Mouse (Mus musculus) embryo, embryonic 11 days (tissue): ENCODE measurements around the gene Cpvl.

ENCODE experiments used
- DNase-seq: peaks from one replicate; pipeline ENCODE4 v3.0.0-alpha.2; 2015

Gene Cpvl

DNA sequence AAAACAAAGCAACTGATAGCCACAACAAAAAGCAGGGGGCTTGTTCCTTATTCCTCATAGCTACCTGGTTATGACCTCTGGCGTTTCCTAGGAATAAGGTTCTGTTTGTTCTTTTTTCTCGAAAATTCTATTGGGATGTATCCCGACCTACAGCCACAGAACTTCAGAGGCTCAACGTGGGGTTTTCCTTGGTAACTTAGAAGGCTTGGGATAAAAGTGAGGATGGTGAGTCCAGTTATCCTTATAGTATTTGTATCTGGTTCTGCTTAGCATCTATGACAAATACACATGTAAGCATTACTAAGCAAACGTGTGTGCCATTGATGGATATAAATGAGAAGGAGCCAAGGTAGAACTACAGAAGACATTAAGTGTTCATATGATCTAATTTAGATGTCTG, at the start of gene Cpvl:
Cpvl (minus strand) TSS at position 101 of the 400 bp plus-strand sequence.
- no peak for DNase-seq

GRCm38 (mm10) chr6:54023846-54024245, 45.4 kb upstream of the Cpvl start:
- DNase-seq: no peak

GRCm38 (mm10) chr6:54021123-54021789, 42.8 kb upstream of the Cpvl start:
- no peak for DNase-seq

DNA sequence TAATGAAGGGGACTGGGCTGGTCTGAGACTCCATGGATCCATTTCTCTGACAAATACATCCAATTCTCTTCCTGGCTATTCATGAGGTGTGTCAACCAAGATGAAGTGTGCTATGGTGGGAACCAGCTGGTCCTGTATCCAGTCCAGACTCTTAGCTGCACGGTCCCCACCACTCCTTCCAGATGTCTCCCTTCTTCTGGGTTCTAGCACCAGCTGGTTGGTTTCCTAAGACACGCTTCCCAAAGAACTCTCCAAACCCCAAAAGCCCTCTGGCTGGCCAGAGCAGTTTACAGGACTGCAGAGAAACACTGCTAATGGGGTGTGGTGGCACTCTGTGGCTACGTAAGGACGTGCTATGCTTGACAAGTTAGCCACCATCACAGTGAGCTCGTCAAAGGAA, 40.4 kb upstream of the Cpvl start:
- DNase-seq: no peak

DNA sequence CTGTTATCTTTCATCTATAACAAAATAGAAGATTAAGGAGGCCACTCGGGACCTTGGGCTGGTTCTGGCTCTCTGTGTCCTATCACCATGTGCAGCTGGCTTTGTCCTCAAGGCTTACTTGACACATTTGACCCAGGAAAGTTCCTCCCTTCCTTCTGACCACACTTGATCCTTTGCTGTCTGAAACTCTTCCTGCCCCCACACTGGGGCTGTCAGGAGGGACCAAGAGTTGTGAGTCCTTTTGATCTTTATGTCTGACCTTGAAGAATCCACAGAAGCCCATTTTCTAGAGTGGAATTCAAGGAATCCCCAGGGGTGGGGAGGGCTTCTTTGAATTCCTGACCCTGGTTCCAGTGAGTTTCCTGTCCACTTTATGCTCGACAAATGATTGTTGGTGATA, 39.6 kb upstream of the Cpvl start:
- no peak for DNase-seq

DNA sequence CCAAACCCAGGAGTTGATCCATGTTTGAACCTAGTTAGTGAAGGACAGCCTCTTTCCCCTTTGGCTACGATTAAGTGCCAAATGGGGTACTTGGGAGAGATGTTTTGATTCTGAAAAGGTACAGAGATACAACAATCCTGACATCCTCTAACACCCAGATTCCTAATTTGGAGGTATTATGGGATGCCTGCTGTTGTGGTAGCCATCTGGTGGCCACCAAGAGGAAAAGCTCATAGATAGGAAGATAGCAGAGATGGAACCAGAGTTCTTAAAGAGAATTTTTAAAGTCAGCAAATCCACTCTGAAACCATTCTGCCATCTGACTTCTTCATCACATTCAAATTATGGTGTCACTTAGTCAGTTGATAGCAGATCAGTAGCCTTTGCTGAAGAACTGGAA, 33.7 kb upstream of the Cpvl start:
- no peak for DNase-seq

DNA sequence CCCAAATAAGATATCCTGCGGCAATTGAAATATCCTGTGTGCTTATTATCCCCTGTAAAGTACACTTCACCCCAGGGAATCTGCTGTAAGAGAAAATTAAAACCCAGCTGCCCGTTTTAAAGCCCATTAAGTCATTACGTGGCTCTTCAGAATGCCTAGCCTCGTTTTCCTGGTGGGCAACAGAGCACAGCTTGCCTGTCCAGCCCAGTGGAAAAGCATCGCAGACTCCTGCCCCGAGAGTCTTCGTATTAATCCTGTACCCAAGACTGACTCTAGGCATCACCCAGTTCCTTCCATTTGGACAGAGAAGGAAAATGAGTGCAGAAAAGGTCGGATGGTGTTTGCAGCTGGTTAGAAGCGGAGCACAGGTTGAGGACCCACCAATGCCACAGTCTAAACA, 31.9 kb upstream of the Cpvl start:
- no peak for DNase-seq

DNA sequence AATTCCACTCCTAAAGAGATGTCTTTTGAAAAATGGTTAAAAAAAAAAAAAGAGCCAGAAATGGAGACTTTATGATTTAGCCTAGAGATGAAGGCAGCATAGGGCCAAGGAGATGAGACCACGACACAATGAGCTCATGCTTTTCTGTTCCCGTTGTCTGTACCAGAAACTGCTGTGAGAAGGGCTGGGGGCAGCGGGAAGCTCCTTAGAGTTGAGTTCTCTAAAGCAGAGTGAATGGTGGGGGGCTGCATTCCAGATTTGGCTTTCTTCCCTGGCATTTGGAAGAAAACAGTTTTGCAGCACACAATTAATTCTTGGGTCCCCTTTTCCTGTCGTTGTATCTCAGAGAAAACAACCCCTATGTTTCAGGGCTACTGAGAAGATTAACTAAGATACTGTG, 30.8 kb upstream of the Cpvl start:
- no peak for DNase-seq

- DNase-seq: no peak
Observed at GRCm38 (mm10) chr6:54008448-54009120, 30.1 kb upstream of the Cpvl start.

DNA sequence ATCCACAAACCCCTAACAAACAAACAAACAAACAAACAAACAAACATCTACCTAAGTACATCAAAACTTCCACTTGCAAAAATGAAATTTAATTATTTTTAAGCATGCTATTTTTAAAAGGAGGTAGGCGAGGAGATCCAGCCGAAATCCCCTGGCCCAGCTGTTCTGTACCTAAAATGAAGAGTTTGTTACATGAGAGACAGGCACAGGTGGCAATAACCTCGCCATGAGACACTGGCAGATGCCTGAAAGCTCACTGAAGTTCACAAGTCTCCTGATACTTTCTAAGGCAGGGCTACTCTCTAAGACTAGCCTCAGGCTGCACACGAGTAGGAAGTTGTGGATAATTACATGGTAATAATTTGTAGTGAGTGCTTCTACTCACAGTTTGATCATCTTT, 26.8 kb upstream of the Cpvl start:
- no peak for DNase-seq

- no peak for DNase-seq
Observed at GRCm38 (mm10) chr6:53996226-53996955, 17.9 kb upstream of the Cpvl start.

DNA sequence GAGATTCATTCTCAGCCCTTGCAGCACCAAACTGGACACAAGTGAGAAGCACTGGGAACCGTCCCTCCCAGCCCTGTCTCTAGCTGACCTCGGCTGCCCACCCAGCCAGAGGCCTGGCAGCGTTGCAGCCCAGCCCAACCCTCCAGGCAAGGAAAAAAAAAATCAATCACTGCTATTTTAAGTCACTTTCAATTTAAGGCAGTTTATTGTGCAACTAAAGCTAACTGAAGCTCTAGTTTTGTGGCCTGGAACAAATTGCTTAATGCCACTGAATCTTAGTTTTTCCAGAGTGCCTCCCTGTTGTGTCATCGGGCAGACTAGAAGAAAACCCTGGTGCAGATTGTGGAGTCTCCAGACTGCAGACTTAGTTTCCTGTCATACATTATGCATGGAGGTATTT, 17.0 kb upstream of the Cpvl start:
- no peak for DNase-seq

- DNase-seq: no peak
Observed at GRCm38 (mm10) chr6:53992386-53992785, 13.9 kb upstream of the Cpvl start.

DNA sequence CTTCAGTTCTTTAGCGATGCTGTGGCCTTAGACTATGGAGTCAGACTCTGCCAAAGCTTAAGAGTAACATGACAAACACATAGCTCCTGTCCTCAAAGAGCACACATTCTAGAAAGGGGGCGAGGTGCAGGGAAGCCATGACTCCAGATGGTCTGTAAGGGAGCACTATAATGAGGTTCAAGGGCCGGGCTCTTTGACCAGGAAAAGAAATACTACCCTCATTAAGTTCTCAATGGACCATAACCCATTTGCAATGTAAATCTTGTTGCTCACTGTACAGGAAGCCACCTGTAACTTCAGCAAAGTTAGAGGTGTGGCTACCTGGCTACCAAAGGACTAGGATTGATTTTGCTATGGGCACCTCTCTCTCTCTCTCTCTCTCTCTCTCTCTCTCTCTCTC, 8.8 kb upstream of the Cpvl start:
- no peak for DNase-seq

- no peak for DNase-seq
Observed at GRCm38 (mm10) chr6:53986273-53986985, 8.0 kb upstream of the Cpvl start.

DNA sequence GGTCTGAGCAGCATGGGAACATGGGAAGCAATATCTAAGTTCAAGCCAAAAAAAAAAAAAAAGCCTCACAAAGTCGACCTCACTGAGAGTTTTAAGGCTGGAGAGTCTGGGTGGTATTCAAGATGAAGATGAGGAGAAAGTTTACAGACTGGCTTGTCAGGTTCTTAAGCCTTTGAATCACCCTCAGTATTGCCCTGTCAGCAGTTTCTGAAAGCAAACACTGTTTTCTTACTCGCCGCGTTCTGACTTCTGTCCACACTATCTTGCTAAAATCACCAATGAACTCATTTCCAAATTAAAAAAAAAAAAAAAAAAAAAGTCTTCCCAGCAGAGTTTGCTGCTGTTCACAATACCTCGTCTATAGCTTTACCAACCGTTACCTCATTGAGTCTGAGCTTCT, 5.3 kb upstream of the Cpvl start:
- no peak for DNase-seq

- DNase-seq: peak; percentile 51
Observed at GRCm38 (mm10) chr6:53982612-53983011, 4.1 kb upstream of the Cpvl start.

DNA sequence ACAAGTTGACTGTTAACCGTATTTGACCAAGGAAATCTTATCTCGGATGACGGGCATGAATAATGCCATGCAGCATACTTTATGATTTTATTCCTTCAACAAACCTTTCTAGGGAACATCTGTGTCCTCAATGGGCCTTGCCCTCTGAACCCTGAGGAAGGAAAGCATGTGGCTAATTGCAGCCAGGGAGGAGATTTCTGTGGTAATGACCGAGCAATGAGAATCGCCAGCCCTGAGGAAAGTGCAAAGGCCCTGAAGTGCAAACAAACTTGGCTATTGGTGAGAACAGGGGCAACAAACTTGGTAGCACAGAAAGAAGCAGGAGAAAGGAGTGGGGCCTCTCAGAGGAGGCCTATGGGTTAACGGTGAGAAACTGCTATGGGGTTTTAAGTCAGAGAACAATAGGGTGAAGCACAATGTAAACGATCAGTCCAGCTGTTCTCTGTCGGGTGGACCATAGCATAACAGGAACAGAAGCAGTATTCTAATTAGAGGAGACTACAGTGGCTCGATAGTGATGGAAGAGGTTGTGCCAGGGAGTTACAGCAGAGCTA, 3.7 kb upstream of the Cpvl start:
- DNase-seq: peak; percentile 45

DNA sequence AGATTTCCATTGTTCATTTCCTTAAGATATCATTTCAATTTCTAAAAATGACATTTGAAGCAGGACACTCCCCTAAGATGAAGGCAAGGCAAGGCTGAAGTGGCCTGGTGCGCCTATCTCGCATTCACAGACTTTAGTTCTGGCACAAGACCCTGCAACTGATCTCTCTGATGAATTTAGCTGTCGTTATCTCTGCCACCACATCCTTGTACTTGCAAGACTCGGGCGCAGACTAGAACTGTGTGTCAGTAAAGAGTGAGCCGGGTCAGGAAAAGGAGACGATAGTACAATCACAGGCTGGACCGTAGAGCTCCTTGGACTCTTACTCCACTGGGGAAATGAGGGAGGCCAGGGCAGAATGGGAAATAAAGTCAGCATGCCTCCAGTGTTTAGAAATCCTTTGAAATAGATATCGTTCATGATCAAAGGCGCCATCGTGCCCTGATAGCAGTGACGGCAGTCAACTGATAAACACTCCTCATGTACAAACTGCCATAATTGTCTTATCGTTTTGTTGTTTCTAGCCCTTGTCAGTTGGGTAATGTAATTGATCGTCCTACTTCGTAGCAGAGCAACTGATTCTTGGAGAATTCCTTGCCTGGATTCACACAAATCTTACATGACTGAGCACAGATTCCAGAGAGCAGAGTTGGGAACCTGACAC, 2.5 kb upstream of the Cpvl start:
- no peak for DNase-seq

GRCm38 (mm10) chr6:53974040-53974439, 4.4 kb downstream of the Cpvl start:
- DNase-seq: no peak

DNA sequence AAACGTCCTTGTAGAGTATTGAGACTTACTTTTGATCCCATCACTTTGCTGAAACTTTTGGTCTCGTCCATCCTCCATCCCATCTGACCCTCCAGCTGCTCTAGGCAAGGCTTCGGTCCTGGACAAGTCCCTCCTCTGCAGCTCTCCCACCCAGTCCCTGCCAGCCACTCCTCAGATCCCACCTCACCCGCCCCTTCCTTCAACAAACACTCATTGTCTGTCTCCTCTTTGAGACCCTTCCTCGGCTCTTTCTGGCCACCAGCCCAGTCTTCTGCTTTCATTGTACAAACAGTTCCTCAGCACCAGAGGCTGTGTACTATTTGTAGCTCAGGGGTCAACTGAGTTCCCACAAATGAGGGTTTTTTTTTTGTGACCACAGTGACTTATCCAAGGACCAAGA, 5.0 kb downstream of the Cpvl start:
- no peak for DNase-seq

DNA sequence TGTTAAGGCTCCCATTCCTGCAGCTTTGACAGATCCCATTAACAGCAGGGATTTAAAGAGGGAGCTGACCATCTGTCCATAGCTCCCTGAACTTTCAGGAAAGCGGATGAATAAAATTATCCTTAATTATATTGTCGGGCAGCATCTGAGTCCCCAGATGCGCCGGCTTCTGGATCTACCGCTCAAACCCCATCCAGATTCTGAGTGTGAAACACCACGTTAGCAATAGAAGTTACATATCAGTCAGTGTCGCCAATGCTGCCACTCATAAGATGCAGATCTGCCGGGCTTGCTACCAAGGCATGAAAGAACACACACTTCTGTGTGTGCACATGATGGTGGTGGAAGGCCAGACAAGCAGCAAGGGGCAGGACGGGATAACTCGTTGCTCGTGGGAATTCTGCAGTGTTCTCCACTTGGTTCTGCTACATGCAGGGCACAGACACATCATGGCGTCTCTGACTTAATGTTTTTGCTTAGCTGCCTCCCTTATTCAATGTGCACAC, 6.2 kb downstream of the Cpvl start:
- no peak for DNase-seq
